10 mouse cellular contexts compared by ENCODE assay signal in the genomic region with DNA sequence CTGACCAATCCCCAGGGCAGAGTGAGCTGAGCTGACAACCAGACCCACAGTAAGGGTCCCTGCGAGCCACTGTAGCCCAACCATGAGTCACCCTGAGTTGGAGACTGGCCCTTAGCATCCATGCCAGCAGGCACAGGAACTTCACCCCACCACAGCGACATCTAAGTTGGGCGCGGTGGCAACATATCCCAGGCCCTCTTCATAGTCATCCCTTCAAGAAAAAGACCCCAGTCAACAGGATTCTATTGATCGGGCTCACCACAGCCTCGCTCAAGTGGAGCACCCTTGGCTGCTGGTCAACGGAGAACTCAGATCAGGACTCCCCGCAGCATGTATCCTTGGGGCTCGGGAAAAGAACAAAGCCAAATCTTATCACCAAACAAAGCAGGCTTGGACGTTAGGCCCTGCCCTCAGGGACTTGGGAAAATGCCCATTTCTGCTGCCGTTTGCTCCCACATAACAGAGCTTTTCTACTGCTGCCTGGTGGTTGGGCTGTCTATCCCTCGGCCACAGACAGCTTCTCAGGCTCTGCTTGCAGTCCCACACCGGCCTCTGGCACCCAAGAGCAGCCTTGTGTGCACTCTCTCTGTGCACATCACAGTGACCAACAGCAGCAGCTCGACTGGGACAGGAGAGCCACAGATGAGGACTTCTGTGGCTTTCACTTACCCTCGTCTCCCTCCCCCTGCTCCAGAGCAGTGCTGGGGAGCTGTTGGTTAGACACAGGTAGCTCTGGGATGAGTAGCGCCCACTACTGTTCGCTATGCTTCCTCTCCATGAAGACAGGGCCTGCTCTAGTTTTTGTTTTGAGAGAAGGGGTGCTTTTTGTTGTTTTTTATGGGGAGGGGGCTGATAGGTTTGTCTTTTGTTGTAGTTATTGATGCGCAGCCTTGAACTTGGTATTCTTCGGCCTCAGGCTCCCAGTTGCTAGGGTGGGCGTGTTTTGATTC. TPM values are rescaled to one million over a fixed set of nuclear protein-coding genes. Genes with fewer than 3 reads are reported as not detected.
A peak's percentile ranks its signal among the peaks of the same experiment; 100 is the strongest.
DNase-seq lines count a peak whose midpoint lies in the region; TF ChIP-seq lines count a peak whose summit lies in the region.
"Had no signal": no experiment of that assay in that cellular context is flagged by ENCODE, and none has a peak within 500 bp of the region (broad histone marks: within the 10 kb centered on the region; RNA-seq: fewer than 3 reads in every experiment).

No protein-coding gene starts in this region.

- TF ChIP-seq POLR2A in lung, adult 2 months (IDR thresholded peaks at IDR 0.05; ENCODE audit: borderline replicate concordance, extremely low read depth, low read depth, low read length): no peak
- no peak for TF ChIP-seq POLR2A in myocyte (IDR thresholded peaks at IDR 0.05; ENCODE audit: insufficient read length, low read depth)

- H3K4me3 ChIP-seq in lung, adult 2 months (replicated peaks; ENCODE audit: extremely low read depth, low read depth, low read length): no peak overlapping the region
- no peak overlapping the region for H3K4me3 ChIP-seq in myocyte
- H3K4me3 ChIP-seq: limb, embryonic 15.5 days had no signal

- no peaks in the 10 kb centered on the region for H3K27me3 ChIP-seq in myocyte (ENCODE audit: control insufficient read depth, insufficient read depth, insufficient read length)
- H3K27me3 ChIP-seq: limb, embryonic 15.5 days had no signal

- DNase-seq in gastrocnemius, postnatal 14 days: peak; percentile 37
- DNase-seq in gastrocnemius, postnatal 25 days: no peak
- DNase-seq in lung, adult 2 months: peak; percentile 23
- DNase-seq in lung, adult 18-20 months: no peak
- DNase-seq in Muller cell, postnatal 12 days (ENCODE audit: inconsistent ontology term): peak; percentile 86
- DNase-seq in left cerebral cortex, adult 11 months (ENCODE audit: low spot score): no peak
- no peak for DNase-seq in right cerebral cortex, adult 2 months (ENCODE audit: low spot score in 2 of 2)
- DNase-seq: right cerebral cortex, postnatal 14 days had no signal

- H3K4me1 ChIP-seq in lung, adult 2 months (ENCODE audit: control insufficient read depth, insufficient read depth, low read length): 0 out of 2 replicates have a peak, but pooled peaks cover 2% of the 10 kb centered on the region
- H3K4me1 ChIP-seq: limb, embryonic 15.5 days had no signal

- TF ChIP-seq CTCF in lung, adult 2 months (IDR thresholded peaks at IDR 0.05; ENCODE audit: insufficient read depth, low read length): no peak

- H3K79me2 ChIP-seq in myocyte (ENCODE audit: control insufficient read depth, insufficient read depth): no peaks in the 10 kb centered on the region

- WGBS in lung, adult 2 months: 67% methylated on average over 20 of the region's 20 CpGs

- intact Hi-C loops in gastrocnemius, postnatal 14 days (cut with DNase I; ENCODE audit: low total_unique reads): loop anchor here (2.0 kb wide), 1 partner anchor 50 kb away; no protein-coding TSS in a partner anchor

- peak overlapping the region; percentile 41 for H3K4me2 ChIP-seq in myocyte (ENCODE audit: low read depth)
- H3K4me2 ChIP-seq: limb, embryonic 15.5 days had no signal

- no peaks in the 10 kb centered on the region for H3K36me3 ChIP-seq in myocyte (ENCODE audit: control insufficient read depth, insufficient read depth)
- H3K36me3 ChIP-seq: limb, embryonic 15.5 days had no signal

- H3ac ChIP-seq in myocyte (ENCODE audit: control insufficient read depth, insufficient read length): no peak overlapping the region

TF ChIP-seq in myocyte, 11 proteins besides CTCF, POLR2A, EP300 and RAD21:
- no peak for TF ChIP-seq CEBPB (IDR thresholded peaks at IDR 0.05; ENCODE audit: insufficient read depth, poor library complexity, severe bottlenecking)
- TF ChIP-seq USF1 (IDR thresholded peaks at IDR 0.05; ENCODE audit: low read depth): no peak
- TF ChIP-seq SRF (IDR thresholded peaks at IDR 0.05; ENCODE audit: control insufficient read depth, insufficient read length, low read depth): no peak
- no peak for TF ChIP-seq REST (IDR thresholded peaks at IDR 0.05; ENCODE audit: insufficient read depth, insufficient read length)
- no peak for TF ChIP-seq MYOG (IDR thresholded peaks at IDR 0.05; ENCODE audit: control insufficient read depth in 1 of 3, insufficient read depth in 1 of 3, insufficient read length in 2 of 3, low read depth in 2 of 3)
- no peak for TF ChIP-seq MYOD1 (IDR thresholded peaks at IDR 0.05; ENCODE audit: control insufficient read depth in 1 of 3, insufficient read length in 2 of 3, low read depth in 2 of 3)
- TF ChIP-seq POLR2AphosphoS2 (IDR thresholded peaks at IDR 0.05; ENCODE audit: insufficient read length, low read depth): no peak
- no peak for TF ChIP-seq E2F4 (IDR thresholded peaks at IDR 0.05; ENCODE audit: insufficient read depth)
- TF ChIP-seq TCF3 (IDR thresholded peaks at IDR 0.05; ENCODE audit: insufficient read length, low read depth): no peak
- no peak for TF ChIP-seq TCF12 (IDR thresholded peaks at IDR 0.05; ENCODE audit: insufficient read depth, poor library complexity, severe bottlenecking)
- no peak for TF ChIP-seq MAX (IDR thresholded peaks at IDR 0.05; ENCODE audit: low read depth)

RNA-seq across cellular contexts. Expression of a gene that starts 26.2 kb away (rescaled TPM):
- total RNA-seq in gastrocnemius, postnatal 14 days (2021): 1 to 10 TPM; 3.7 to 6.5 TPM
- total RNA-seq in gastrocnemius, postnatal 25 days (2021): 1 to 10 TPM; 3.7 to 4.1 TPM
- 7.4 and 8.4 TPM in 2 replicates for polyA plus RNA-seq in lung, adult 2 months (2012; rRNA removed)
- 1.5 TPM for polyA plus RNA-seq in myocyte (2012; fragmentation: generic; extraction: Trizol)

RNA-seq across cellular contexts. Expression of a gene that starts 29.2 kb away (rescaled TPM):
- total RNA-seq in gastrocnemius, postnatal 14 days (2021): not detected
- total RNA-seq in gastrocnemius, postnatal 25 days (2021): not detected
- 25.6 and 38.8 TPM in 2 replicates for polyA plus RNA-seq in lung, adult 2 months (2012; rRNA removed)
- not detected for polyA plus RNA-seq in myocyte (2012; fragmentation: generic; extraction: Trizol)

Comparison
In these comparisons a context has a peak if more than half of its experiments do, and no peak if none do; other contexts are left out.
1. DNase-seq: peak in gastrocnemius, postnatal 14 days (single experiment), lung, adult 2 months (single experiment) and Muller cell, postnatal 12 days (single experiment); none in gastrocnemius, postnatal 25 days (single experiment), lung, adult 18-20 months (0 of 2), left cerebral cortex, adult 11 months (single experiment) and right cerebral cortex, adult 2 months (0 of 2).